Mouse (Mus musculus) ES-Bruce4 (cell line): ENCODE measurements around the gene Acsbg1. TPM values are rescaled to one million over a fixed set of nuclear protein-coding genes. Genes with fewer than 3 reads are reported as not detected.
"Not testable (repeated sequence)": the region's sequence is repeated elsewhere in the genome, so short reads cannot be mapped to it uniquely, and the experiment has no call there.

Experiments used
- H3K27ac ChIP-seq: 2 replicates; pipeline ENCODE4 v1.5.1; 2012; ENCODE audit warnings: low read length, inconsistent platforms; ENCODE audit not compliant: insufficient read depth
- H3K27me3 ChIP-seq: 2 replicates; pipeline ENCODE4 v1.6.1; 2012; ENCODE audit warnings: mild to moderate bottlenecking, low read length, inconsistent platforms; ENCODE audit not compliant: control insufficient read depth, poor library complexity, insufficient read depth, severe bottlenecking
- H3K36me3 ChIP-seq: 2 replicates; pipeline ENCODE4 v1.6.1; 2012; ENCODE audit warnings: inconsistent platforms, mild to moderate bottlenecking, low read length, moderate library complexity; ENCODE audit not compliant: control insufficient read depth, poor library complexity, insufficient read depth, severe bottlenecking
- H3K4me1 ChIP-seq: one replicate; pipeline ENCODE4 v1.8.1; 2011; ENCODE audit warnings: low read length; ENCODE audit not compliant: control insufficient read depth, insufficient read depth
- H3K4me3 ChIP-seq: 2 replicates; pipeline ENCODE4 v1.5.1; 2011; ENCODE audit warnings: low read depth, mild to moderate bottlenecking, low read length
- H3K9ac ChIP-seq: 2 replicates; pipeline ENCODE4 v1.6.1; 2012; ENCODE audit warnings: low read depth, mild to moderate bottlenecking, inconsistent platforms; ENCODE audit not compliant: poor library complexity, severe bottlenecking
- H3K9me3 ChIP-seq: replicated peaks from 2 replicates; pipeline ENCODE4 v1.6.1; 2012; ENCODE audit warnings: mild to moderate bottlenecking, low read length, inconsistent platforms; ENCODE audit not compliant: control insufficient read depth, poor library complexity, insufficient read depth, severe bottlenecking
- CTCF ChIP-seq: IDR thresholded peaks from one replicate; pipeline ENCODE4 v1.8.1; 2011; ENCODE audit warnings: low read depth, low read length
- EP300 ChIP-seq: IDR thresholded peaks from 2 replicates; pipeline ENCODE4 v1.6.1; 2011; ENCODE audit warnings: low read depth, low read length; ENCODE audit not compliant: insufficient read depth
- POLR2A ChIP-seq: IDR thresholded peaks from one replicate; pipeline ENCODE4 v1.8.1; 2011; ENCODE audit warnings: low read length; ENCODE audit not compliant: insufficient read depth
- polyA plus RNA-seq: library from polyadenylated mRNA; stranded (reverse); fragments of >200 nt; gene quantifications from 2 replicates; pipeline ENCODE4 v1.2.4, GENCODE M21; 2011; ENCODE audit warnings: low read depth; ENCODE audit not compliant: missing spikeins, insufficient read depth, insufficient read length

The Acsbg1 gene
- polyA plus RNA-seq, 1 experiment: not detected

DNA sequence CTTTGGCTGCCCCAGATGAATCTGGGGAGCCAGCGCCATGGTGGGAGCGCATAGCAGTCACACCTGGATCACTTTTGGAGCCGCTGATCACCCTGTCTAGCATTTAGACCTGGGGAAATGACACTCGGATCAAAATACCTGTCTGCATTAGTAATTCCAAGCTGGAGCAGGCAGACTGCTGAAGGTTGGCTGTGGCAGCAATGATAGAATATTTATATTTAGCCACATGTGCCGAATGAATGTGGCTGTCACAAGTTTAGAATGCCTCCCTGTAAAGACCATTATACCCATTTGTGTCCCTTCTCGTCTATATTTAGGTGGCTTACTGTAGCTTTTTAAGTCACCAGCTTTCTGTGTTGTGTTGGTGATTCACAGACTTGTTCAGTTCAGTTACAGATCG lies 39.1 kb upstream of the Acsbg1 start:
- Histone ChIP-seq H3K36me3 (no peaks in the 10 kb centered on the region), H3K4me1 (no peaks in the 10 kb centered on the region), H3K9ac (no peak overlapping the region), H3K27ac (no peak overlapping the region), H3K9me3 (no peaks in the 10 kb centered on the region), H3K4me3 (no peak overlapping the region), H3K27me3 (peaks cover 17% of the 10 kb centered on the region)
- TF ChIP-seq CTCF: no peak
- TF ChIP-seq EP300: no peak
- TF ChIP-seq POLR2A: no peak

DNA sequence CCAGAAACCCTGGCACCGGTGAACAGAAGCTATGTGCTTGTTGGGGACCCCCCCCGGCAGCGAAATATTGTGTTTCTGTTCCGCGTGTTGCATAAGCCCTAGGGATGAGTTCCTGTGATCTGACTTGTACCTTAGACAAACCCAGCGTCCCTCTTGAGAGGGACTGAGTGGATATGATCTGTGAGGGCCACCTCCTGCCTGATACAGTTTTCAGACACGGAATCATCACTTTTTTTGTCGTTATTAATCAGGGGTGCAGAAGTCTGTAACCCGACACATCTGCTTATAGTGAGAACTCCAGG lies 38.5 kb upstream of the Acsbg1 start:
- Histone ChIP-seq H3K9me3 (no peaks in the 10 kb centered on the region), H3K4me3 (peak overlapping the region; percentile 73), H3K27me3 (peaks cover 17% of the 10 kb centered on the region), H3K9ac (peak overlapping the region; percentile 74), H3K27ac (no peak overlapping the region), H3K4me1 (no peaks in the 10 kb centered on the region), H3K36me3 (no peaks in the 10 kb centered on the region)
- no peak for TF ChIP-seq POLR2A
- TF ChIP-seq EP300: no peak
- no peak for TF ChIP-seq CTCF

DNA sequence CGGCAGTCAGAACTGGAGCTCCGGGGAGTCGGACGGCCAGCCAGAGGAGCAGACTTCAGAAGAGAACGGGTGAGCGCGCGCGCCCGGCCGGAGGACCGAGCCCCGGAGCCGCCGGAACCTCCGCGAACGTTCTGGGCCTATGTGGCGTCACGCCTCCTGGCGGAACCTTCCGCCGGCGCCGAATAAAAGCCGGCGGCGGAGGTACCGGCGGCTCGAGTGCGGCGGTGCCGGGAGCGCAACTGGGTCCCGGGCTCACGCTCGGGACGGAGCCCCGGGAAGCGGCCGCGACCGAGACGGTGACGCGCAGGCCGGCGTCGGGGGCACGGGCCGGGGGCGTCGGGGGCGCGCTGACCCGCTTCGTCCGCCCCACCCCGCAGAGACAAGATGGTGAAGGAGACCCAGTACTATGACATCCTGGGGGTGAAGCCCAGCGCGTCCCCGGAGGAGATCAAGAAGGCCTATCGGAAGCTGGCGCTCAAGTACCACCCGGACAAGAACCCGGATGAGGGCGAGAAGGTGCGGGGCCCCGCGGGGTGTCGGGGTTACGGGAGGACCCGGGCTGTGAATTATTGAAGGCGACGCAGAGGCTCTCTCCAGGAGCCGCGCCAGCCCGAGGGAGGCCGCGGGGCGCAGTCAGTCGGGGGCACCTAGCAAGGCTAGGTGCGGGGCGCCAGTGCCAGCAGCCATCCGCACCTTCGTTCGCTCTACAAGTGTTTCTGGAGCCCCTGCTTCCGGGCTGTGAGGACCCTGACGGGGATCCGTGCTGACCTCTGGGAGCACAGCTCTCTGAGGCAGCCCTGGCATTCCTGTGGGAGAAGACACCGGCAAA lies 37.9 kb upstream of the Acsbg1 start:
- peak overlapping the region; percentile 74 for H3K9ac ChIP-seq
- no peak for TF ChIP-seq CTCF
- TF ChIP-seq EP300: no peak
- TF ChIP-seq POLR2A: no peak
- H3K4me3 ChIP-seq: peak overlapping the region; percentile 73
- H3K9me3 ChIP-seq: no peaks in the 10 kb centered on the region
- H3K27ac ChIP-seq: no peak overlapping the region
- H3K4me1 ChIP-seq: no peaks in the 10 kb centered on the region
- peaks cover 17% of the 10 kb centered on the region for H3K27me3 ChIP-seq
- no peaks in the 10 kb centered on the region for H3K36me3 ChIP-seq

DNA sequence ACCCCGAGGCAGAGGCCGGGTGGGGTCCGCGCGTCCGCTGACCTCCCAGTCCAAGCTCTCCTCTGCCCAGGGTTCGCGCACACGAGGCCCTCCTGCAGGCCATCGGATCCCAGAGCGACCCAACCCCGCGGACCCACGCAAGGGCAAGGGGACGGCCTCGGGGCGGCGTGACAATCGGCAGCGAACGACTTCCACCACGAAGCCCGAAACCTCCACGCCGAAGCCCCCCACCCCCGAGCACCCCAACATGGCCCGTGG lies 37.3 kb upstream of the Acsbg1 start:
- no peak for TF ChIP-seq CTCF
- TF ChIP-seq POLR2A: no peak
- TF ChIP-seq EP300: no peak
- Histone ChIP-seq H3K9me3 (no peaks in the 10 kb centered on the region), H3K9ac (peak overlapping the region; percentile 74), H3K27ac (no peak overlapping the region), H3K27me3 (peaks cover 17% of the 10 kb centered on the region), H3K4me1 (no peaks in the 10 kb centered on the region), H3K36me3 (no peaks in the 10 kb centered on the region), H3K4me3 (peak overlapping the region; percentile 73)

DNA sequence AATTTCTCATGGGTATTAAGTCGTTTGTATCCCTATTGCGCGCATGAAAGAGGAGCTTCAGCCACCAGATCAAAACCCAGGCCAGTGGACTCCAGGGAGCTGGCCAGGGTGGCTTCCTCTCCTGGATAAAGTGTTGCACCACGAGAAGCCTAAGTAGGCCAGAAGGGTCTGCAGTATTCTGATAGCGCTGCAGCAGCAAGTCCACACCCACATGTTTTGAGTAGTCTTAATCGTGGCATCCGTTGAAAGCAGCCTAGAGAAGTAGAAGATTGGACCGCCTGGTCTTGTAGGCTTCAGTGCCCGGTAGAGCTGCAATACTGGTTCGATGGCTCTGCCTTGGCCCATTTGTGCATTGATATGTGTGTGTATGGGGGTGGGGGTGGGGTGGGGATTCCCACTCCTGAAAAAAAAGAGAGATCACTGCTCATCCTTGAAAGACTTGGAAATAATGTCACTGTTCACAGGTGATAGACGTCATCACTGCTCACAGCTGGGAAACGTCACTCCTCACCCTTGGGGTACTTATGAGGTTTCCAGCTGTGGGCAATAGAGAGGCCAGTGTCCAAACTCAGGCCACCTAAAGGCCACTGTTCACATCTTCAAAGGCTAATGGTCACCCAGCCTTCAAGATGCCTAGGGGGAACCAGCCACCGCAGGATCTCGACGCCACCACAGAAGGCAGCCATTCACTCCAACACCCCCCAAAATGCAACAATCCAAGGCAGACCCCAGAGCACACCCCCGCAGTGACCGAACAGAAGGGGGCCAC lies 36.8 kb upstream of the Acsbg1 start, which contains the start of gene Dnaja4:
Gene Dnaja4 (plus strand): TSS at position 556 of the 769 bp plus-strand sequence.
- no peaks in the 10 kb centered on the region for H3K9me3 ChIP-seq
- peaks cover 17% of the 10 kb centered on the region for H3K27me3 ChIP-seq
- peak within 1 kb of the TSS; percentile 74 for H3K9ac ChIP-seq
- H3K4me3 ChIP-seq: peak within 1 kb of the TSS; percentile 73
- H3K36me3 ChIP-seq: no peaks in the 10 kb centered on the region
- no peak for TF ChIP-seq CTCF
- no peak for TF ChIP-seq POLR2A
- no peak for TF ChIP-seq EP300
- no peaks in the 10 kb centered on the region for H3K4me1 ChIP-seq
- H3K27ac ChIP-seq: no peak within 1 kb of the TSS

DNA sequence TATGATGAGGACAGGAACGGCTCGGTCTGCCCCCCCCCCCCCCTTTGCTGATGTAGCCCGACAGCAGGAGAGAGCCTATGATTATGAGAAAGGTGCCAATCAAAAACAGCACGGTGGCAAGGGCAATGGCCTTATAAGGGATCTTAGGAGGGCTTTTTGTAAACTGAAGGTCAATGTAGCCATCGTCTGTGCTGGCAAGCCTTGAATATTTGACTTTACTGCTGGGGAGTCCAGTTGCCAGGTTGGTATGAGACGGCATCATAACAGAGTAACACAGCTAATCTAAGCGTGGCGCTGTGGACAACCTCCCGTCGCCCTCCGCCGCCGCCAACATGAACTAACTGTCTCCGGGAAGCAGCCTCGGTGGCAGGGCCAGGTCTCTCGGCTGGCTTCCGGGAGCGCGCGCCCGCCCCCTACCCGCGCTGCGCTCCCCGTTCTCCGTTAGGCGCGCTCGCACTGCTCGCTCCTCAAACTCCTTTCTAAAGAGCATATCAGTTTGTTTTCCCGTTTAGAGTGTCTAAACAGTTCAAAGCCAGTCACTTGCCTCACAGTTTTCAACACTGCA lies 29.7 kb upstream of the Acsbg1 start:
- H3K27ac ChIP-seq, H3K9me3 ChIP-seq, H3K4me1 ChIP-seq, H3K36me3 ChIP-seq, H3K27me3 ChIP-seq, H3K9ac ChIP-seq: not testable (repeated sequence)
- H3K4me3 ChIP-seq: 0 out of 2 replicates have a peak overlapping the region, but pooled peaks have one; percentile 3

DNA sequence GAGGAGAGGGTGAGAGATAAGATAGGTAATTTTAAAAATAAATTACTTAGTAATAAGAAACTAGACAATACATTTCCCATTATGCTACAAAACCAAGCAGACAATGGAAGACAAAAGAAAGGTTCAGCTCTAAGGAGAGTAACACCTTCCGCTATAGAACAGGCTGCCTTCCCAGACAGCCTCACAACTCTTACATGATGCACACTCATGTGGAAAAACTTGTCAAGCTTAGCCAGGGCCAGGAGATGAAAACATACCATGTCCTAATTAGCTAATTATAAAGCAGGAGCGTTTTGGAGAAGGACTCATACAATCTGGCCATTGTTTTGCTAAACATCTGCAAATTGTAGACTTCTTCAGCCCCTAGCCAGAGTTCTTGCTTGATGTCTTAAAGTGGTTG lies 29.0 kb upstream of the Acsbg1 start:
- not testable (repeated sequence) for H3K9me3 ChIP-seq, H3K27ac ChIP-seq, H3K27me3 ChIP-seq, H3K9ac ChIP-seq, H3K4me1 ChIP-seq, H3K4me3 ChIP-seq, H3K36me3 ChIP-seq
